Mouse (Mus musculus) liver, adult (tissue): ENCODE data around the gene BC004004.

Experiments
- GATA4 ChIP-seq: IDR thresholded peaks from 2 replicates; pipeline ENCODE4 v1.6.1; 2014; ENCODE audit warnings: mild to moderate bottlenecking, low read length; ENCODE audit not compliant: insufficient replicate concordance

BC004004 gene

GRCm38 (mm10) chr17:29280422-29280821 lies 11.8 kb downstream of the BC004004 start:
- no peak for TF ChIP-seq GATA4

GRCm38 (mm10) chr17:29281541-29281940 lies 13.0 kb downstream of the BC004004 start:
- TF ChIP-seq GATA4, result no peak

- no peak for TF ChIP-seq GATA4
Observed at GRCm38 (mm10) chr17:29282216-29282952, 13.8 kb downstream of the BC004004 start.

- TF ChIP-seq GATA4, result no peak
Observed at GRCm38 (mm10) chr17:29291793-29292192, 23.2 kb downstream of the BC004004 start.

GRCm38 (mm10) chr17:29292996-29293395 lies 24.4 kb downstream of the BC004004 start:
- no peak for TF ChIP-seq GATA4

GRCm38 (mm10) chr17:29293807-29294605 lies 25.4 kb downstream of the BC004004 start:
- no peak for TF ChIP-seq GATA4

GRCm38 (mm10) chr17:29295835-29296234 lies 27.2 kb downstream of the BC004004 start:
- no peak for TF ChIP-seq GATA4

- TF ChIP-seq GATA4, result no peak
Observed at GRCm38 (mm10) chr17:29297321-29297720, 28.7 kb downstream of the BC004004 start.

- no peak for TF ChIP-seq GATA4
Observed at GRCm38 (mm10) chr17:29297813-29298212, 29.2 kb downstream of the BC004004 start.

- no peak for TF ChIP-seq GATA4
Observed at GRCm38 (mm10) chr17:29299282-29299681, 30.7 kb downstream of the BC004004 start.

GRCm38 (mm10) chr17:29300926-29301325 lies 32.3 kb downstream of the BC004004 start:
- no peak for TF ChIP-seq GATA4

- TF ChIP-seq GATA4, result no peak
Observed at GRCm38 (mm10) chr17:29301421-29301820, 32.8 kb downstream of the BC004004 start.

GRCm38 (mm10) chr17:29302149-29302548 lies 33.6 kb downstream of the BC004004 start:
- no peak for TF ChIP-seq GATA4

GRCm38 (mm10) chr17:29303087-29303486 lies 34.5 kb downstream of the BC004004 start:
- TF ChIP-seq GATA4, result no peak

- TF ChIP-seq GATA4, result no peak
Observed at GRCm38 (mm10) chr17:29303856-29304255, 35.3 kb downstream of the BC004004 start.

GRCm38 (mm10) chr17:29304376-29305057 lies 35.9 kb downstream of the BC004004 start:
- no peak for TF ChIP-seq GATA4
